ENCODE assay signal across 23 mouse cellular contexts in the genomic region with DNA sequence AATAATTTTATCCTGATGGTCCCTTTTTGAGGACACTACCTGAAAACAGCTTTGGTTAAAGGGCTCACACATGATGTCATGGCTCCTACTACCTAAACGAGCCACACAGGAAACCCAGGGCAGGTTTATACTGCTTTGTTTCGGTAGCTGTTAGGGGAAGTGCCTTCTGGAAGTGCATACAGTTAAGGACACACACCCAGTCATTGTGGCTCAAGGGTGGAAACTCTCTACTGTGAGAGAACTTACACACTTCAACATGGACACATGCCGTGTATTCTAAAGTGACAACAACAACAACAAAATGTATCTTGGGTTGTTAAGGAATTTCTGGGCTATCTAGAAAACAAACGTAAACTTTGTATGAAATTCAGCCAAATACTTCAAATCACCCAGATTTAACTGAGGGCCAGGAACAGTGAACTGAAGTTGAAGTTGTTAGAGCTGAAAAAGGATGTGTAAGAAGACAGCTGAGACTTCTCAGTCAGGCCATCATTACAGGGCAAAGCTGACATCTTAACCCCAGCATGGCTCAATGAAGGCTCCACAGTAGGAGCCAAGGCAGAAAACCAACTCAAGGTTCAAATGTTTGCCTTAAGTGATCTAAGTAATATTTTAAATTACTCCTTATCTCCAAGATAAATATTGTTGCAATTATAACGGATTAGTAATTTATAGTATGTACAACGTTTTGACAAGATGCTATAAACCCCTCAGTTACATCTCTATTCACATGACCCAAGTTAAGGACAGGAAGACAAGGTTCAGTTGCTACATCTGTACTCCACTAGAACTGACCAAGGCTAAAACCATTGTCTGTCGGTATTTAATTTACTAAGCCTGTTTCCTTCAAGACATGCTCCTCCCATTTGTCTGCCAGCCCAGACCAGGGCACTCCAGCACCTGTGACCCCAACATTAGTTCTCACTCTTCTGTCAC. TPM values are rescaled to one million over a fixed set of nuclear protein-coding genes. Genes with fewer than 3 reads are reported as not detected.
A peak's percentile ranks its signal among the peaks of the same experiment; 100 is the strongest.
DNase-seq lines count a peak whose midpoint lies in the region; ATAC-seq and TF ChIP-seq lines count a peak whose summit lies in the region.
"Had no signal": no experiment of that assay in that cellular context is flagged by ENCODE, and none has a peak within 500 bp of the region (broad histone marks: within the 10 kb centered on the region; RNA-seq: fewer than 3 reads in every experiment).

No protein-coding gene starts in this region.

- H3K27me3 ChIP-seq in intestine, embryonic 16.5 days (replicated peaks; ENCODE audit: control insufficient read depth, insufficient read depth, low read length) = no peaks in the 10 kb centered on the region
- H3K27me3 ChIP-seq in kidney, postnatal 0 days (ENCODE audit: insufficient read depth, low read length) = no peaks in the 10 kb centered on the region
- H3K27me3 ChIP-seq: hindbrain, embryonic 13.5 days; liver, embryonic 15.5 days; midbrain, embryonic 12.5 days; neural tube, embryonic 15.5 days had no signal

- H3K36me3 ChIP-seq in intestine, embryonic 16.5 days (ENCODE audit: control insufficient read depth, insufficient read depth, low read length) = peaks cover 10% of the 10 kb centered on the region; the same call in 1 of the 2 replicates
- H3K36me3 ChIP-seq in kidney, postnatal 0 days (ENCODE audit: insufficient read depth, low read length) = peaks cover 5% of the 10 kb centered on the region; the same call in 1 of the 2 replicates

- no peaks in the 10 kb centered on the region for H3K9me3 ChIP-seq in intestine, embryonic 16.5 days (ENCODE audit: control insufficient read depth, low read length)
- no peaks in the 10 kb centered on the region for H3K9me3 ChIP-seq in kidney, postnatal 0 days (replicated peaks; ENCODE audit: low read length)
- H3K9me3 ChIP-seq: hindbrain, embryonic 13.5 days; liver, embryonic 15.5 days; midbrain, embryonic 12.5 days; neural tube, embryonic 15.5 days had no signal

- DNase-seq in kidney, adult 11 months = peak; percentile 34
- DNase-seq in kidney, adult 18-20 months = no peak
- peak; percentile 10 for DNase-seq in 416B (ENCODE audit: low read depth)
- DNase-seq in kidney, postnatal 0 days (ENCODE audit: low spot score) = peak; percentile 91
- DNase-seq in layer of hippocampus, adult 2 months (ENCODE audit: low spot score in 2 of 2) = no peak
- no peak for DNase-seq in spleen, postnatal 14 days (ENCODE audit: low spot score in 2 of 2)
- DNase-seq in cerebellum, postnatal 10 days = no peak
- DNase-seq: adrenal gland, postnatal 36 days; cerebellum, adult 9-11 months; forebrain, postnatal 0 days; gastrocnemius, postnatal 14 days; heart, adult 2 months; layer of hippocampus, adult 9-11 months; right cerebral cortex, postnatal 14 days; spleen, adult 18-20 months; thymus, postnatal 14 days had no signal

- H3K27ac ChIP-seq in intestine, embryonic 16.5 days (ENCODE audit: low read length) = no peak overlapping the region
- peak overlapping the region; percentile 66; the same call in 1 of the 2 replicates for H3K27ac ChIP-seq in kidney, postnatal 0 days
- no peak overlapping the region for H3K27ac ChIP-seq in layer of hippocampus, adult 2 months
- H3K27ac ChIP-seq: heart, adult 2 months; hindbrain, embryonic 13.5 days; liver, embryonic 15.5 days; macrophage; midbrain, embryonic 12.5 days; neural tube, embryonic 15.5 days had no signal

- 0 out of 2 replicates have a peak, but pooled peaks have one; percentile 36 for ATAC-seq in intestine, embryonic 16.5 days
- peak; percentile 80 for ATAC-seq in kidney, postnatal 0 days (replicated peaks; ENCODE audit: low FRiP score, low read depth)
- ATAC-seq: CD4-positive, CD25-positive, alpha-beta regulatory T cell, adult 4 months; forebrain, postnatal 0 days had no signal

- 49% methylated on average over 7 of the region's 7 CpGs for WGBS in intestine, embryonic 16.5 days
- WGBS in kidney, postnatal 0 days = 48% methylated on average over 7 of the region's 7 CpGs

- H3K9ac ChIP-seq in intestine, embryonic 16.5 days (ENCODE audit: low read depth, low read length) = no peak overlapping the region
- no peak overlapping the region for H3K9ac ChIP-seq in kidney, postnatal 0 days (ENCODE audit: low read depth, low read length)
- H3K9ac ChIP-seq: forebrain, postnatal 0 days; hindbrain, embryonic 13.5 days; liver, embryonic 15.5 days; midbrain, embryonic 12.5 days; neural tube, embryonic 15.5 days had no signal

- no peak for TF ChIP-seq CTCF in kidney, postnatal 0 days (IDR thresholded peaks at IDR 0.05; ENCODE audit: low read depth)
- TF ChIP-seq CTCF in layer of hippocampus, adult 2 months (conservative IDR thresholded peaks at IDR 0.05) = no peak

- H3K4me3 ChIP-seq in intestine, embryonic 16.5 days (ENCODE audit: low read length) = no peak overlapping the region
- H3K4me3 ChIP-seq in kidney, postnatal 0 days (replicated peaks; ENCODE audit: low read depth, low read length) = no peak overlapping the region
- H3K4me3 ChIP-seq in layer of hippocampus, adult 2 months = no peak overlapping the region
- H3K4me3 ChIP-seq: heart, adult 2 months; hindbrain, embryonic 13.5 days; liver, embryonic 15.5 days; midbrain, embryonic 12.5 days; neural tube, embryonic 15.5 days had no signal

- H3K4me2 ChIP-seq in intestine, embryonic 16.5 days (ENCODE audit: low read depth, low read length) = no peak overlapping the region
- no peak overlapping the region for H3K4me2 ChIP-seq in kidney, postnatal 0 days (ENCODE audit: low read length)
- H3K4me2 ChIP-seq: hindbrain, embryonic 13.5 days; liver, embryonic 15.5 days; midbrain, embryonic 12.5 days; neural tube, embryonic 15.5 days had no signal

- H3K4me1 ChIP-seq in intestine, embryonic 16.5 days (ENCODE audit: control insufficient read depth, insufficient read depth, low read length) = 0 out of 2 replicates have a peak, but pooled peaks cover 3% of the 10 kb centered on the region
- H3K4me1 ChIP-seq in kidney, postnatal 0 days (replicated peaks; ENCODE audit: insufficient read depth, low read length) = peaks cover 2% of the 10 kb centered on the region; the same call in 1 of the 2 replicates
- H3K4me1 ChIP-seq: hindbrain, embryonic 13.5 days; liver, embryonic 15.5 days; midbrain, embryonic 12.5 days; neural tube, embryonic 15.5 days had no signal

RNA-seq across cellular contexts. Expression of gene Fbln5, which starts 13.6 kb away (rescaled TPM):
- 59.6 and 64.9 TPM in 2 replicates for polyA plus RNA-seq in intestine, embryonic 16.5 days (2015; fragmentation: Nextera tagmentation; extraction: Ambion mirVana)
- polyA plus RNA-seq in kidney, postnatal 0 days (2015; fragmentation: Nextera tagmentation; extraction: Ambion mirVana) = 162 and 187 TPM in 2 replicates
- 1 to 10 TPM; 3.6 to 4.9 TPM for total RNA-seq in layer of hippocampus, adult 2 months (2021)
- polyA plus RNA-seq: CD4-positive, CD25-positive, alpha-beta regulatory T cell, adult 4 months had no signal

Comparison
In these comparisons a context has a peak if more than half of its experiments do, and no peak if none do; other contexts are left out.
1. DNase-seq: peak in kidney, adult 11 months (single experiment), 416B (single experiment) and kidney, postnatal 0 days (single experiment); none in kidney, adult 18-20 months (single experiment), layer of hippocampus, adult 2 months (0 of 2), spleen, postnatal 14 days (0 of 2) and cerebellum, postnatal 10 days (0 of 2).